Mouse (Mus musculus) left cerebral cortex, postnatal 36 days (tissue): ENCODE data around the gene Lrrtm3. TPM values are rescaled to one million over a fixed set of nuclear protein-coding genes. Genes with fewer than 3 reads are reported as not detected.

Experiments used
- DNase-seq, 2 experiments: peaks; one replicate each; pipeline ENCODE4 v3.0.0; 2021 to 2022; ENCODE audit warnings: low spot score in 2 of 2, mixed read lengths in 1 of 2
- intact Hi-C: fragments of 180-260 bp; cut with DNase I; formaldehyde crosslinking; loops from one replicate; pipeline ENCODE4 v1.15.1; 2025
- total RNA-seq, 2 experiments: library from RNA; stranded (reverse); gene quantifications; 2 replicates each; pipeline ENCODE4 v1.2.3; 2021

The Lrrtm3 gene
- total RNA-seq, 2 experiments from 2014 or later: 72.2 to 78.1 TPM

DNA sequence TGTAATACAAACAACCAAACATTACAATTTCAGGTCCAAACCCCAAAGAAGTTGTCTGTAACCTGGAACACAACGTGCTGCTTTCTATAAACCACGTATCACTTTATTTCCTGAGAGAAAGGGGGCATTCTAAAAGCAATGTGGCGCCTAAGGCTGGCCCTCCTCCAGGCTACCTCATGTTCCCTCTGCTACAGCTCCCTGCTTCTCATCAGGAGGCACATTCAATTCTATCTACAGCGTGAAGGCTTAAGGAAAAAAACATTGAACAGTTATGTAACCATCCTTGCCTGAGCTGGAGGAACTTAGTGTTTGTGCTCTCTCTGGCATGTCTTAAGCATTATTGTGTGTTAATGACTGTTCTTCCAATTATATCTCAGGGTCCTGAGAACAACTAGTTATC lies 142.8 kb downstream of the Lrrtm3 start:
- intact Hi-C loops: no loop called here
- peak; percentile 41 to 49 for DNase-seq

- intact Hi-C loops: no loop called here
- DNase-seq: no peak
Observed at GRCm38 (mm10) chr10:63945534-63945933, 144.5 kb downstream of the Lrrtm3 start.

- intact Hi-C loops: no loop called here
- DNase-seq: no peak
Observed at GRCm38 (mm10) chr10:63933946-63934345, 156.1 kb downstream of the Lrrtm3 start.

GRCm38 (mm10) chr10:63927334-63927733 lies 162.7 kb downstream of the Lrrtm3 start, which contains the start of gene Gm10118:
Gene Gm10118 (minus strand): TSS chr10:63927434.
- no peak for DNase-seq
- intact Hi-C loops: no loop called here

DNA sequence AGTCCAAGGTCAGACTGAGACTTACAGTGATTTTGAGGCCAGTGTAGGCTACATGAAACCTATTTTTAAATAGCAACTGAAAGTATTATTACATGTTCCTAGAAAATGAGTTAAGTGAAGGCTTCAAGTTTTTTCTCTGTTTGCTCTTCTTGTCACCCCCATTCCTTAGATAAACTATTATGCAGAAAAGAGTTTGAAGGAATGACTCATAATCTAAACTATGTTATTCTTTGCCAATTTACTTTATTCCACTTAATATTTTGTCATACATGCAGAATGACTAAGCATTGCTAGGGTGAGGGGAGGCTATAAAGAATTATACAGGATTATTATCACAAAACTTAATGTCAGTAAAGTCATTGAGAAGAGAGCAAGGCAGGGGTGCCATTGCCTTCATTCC lies 181.2 kb downstream of the Lrrtm3 start:
- DNase-seq: no peak
- intact Hi-C loops: no loop called here

- intact Hi-C loops: no loop called here
- no peak for DNase-seq
Observed at GRCm38 (mm10) chr10:63899891-63900290, 190.2 kb downstream of the Lrrtm3 start.

DNA sequence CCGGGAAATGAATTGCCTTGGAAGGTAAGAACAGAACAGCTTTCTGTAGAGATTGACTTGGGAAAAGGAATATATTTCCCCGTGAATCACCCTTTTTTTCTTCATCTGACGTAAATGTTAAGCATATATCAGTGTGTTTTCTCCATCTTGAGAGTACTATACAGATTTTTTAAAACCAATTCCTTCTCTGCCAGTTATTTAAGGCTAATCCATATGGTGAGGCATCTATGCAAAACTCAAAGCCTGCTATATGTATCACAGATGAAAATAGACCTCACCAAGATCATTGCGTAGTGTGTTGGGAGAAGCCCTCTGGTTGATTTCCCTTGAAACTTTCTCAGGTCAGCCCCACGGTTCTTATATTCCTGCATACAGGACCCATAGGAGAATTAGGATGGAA lies 195.5 kb downstream of the Lrrtm3 start:
- DNase-seq: no peak
- intact Hi-C loops: no loop called here

DNA sequence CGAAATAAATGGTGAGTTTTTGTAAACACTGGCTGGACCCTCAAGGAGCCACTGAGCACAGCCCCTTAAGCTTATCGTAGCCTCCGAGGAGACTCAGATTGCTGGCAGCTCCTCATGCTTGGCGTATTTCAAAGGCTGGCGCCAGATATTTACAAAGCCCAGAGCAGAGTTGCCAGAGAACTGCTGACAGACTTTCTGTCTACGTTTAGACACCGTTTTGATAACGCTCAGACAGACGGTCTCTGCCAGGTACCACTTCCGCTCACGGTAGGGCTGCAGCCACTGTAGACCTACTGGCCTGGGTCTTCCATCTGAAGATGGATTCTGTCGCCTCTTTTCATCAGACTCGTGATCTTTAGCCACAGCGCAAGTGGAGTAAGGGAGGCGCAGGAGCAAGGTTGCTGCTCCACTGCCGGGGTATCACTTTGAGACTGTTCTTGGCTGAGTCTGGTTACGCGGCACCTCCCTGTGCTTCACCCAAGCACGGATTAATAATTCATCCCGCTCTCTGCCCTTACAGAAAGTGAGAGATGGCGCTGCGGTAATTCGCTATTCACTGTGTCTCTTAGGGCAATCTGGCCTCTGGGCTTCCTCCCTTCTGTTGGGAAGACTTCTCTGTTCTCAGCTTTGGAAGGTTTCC lies 203.5 kb downstream of the Lrrtm3 start:
- peak; percentile 9 to 18 for DNase-seq
- intact Hi-C loops: no loop called here

GRCm38 (mm10) chr10:63880462-63880903 lies 209.6 kb downstream of the Lrrtm3 start:
- peak in 1 of 2 experiments; percentile 17 for DNase-seq
- intact Hi-C loops: no loop called here

Other genes with a start within 250 kb of the Lrrtm3 start
- 10 to 100 TPM in 1 of 2 experiments, 1 to 10 TPM in 1; 5.9 to 10.4 TPM for gene Gm10118, start 162.8 kb downstream of the Lrrtm3 start, total RNA-seq